Mouse (Mus musculus) liver, embryonic 14.5 days (tissue): ENCODE results near the gene Mcm5.

Source experiments
- CTCF ChIP-seq: IDR thresholded peaks from 2 replicates; pipeline ENCODE4 v1.5.1; 2016; ENCODE audit warnings: antibody characterized with exemption, low read depth, control low read depth
- EP300 ChIP-seq: IDR thresholded peaks from 2 replicates; pipeline ENCODE4 v1.6.1; 2016; ENCODE audit warnings: antibody characterized with exemption, low read depth

GRCm38 (mm10) chr8:75109236-75109967 is at the start of gene Mcm5:
- TF ChIP-seq CTCF (no peak), EP300 (peak; percentile 15; the same call in 1 of the 2 replicates)
